Mouse (Mus musculus) cerebellum, adult 2 months (tissue): Measurements from ENCODE around the gene Med20.

Experiments
- CTCF ChIP-seq: fragments of 200-500 bp; IDR thresholded peaks from 2 replicates; pipeline ENCODE4 v1.5.1; 2011; ENCODE audit warnings: low read depth, mild to moderate bottlenecking, control low read depth, low read length, moderate library complexity, borderline replicate concordance; ENCODE audit not compliant: insufficient read depth
- POLR2A ChIP-seq: fragments of 200-500 bp; IDR thresholded peaks from 2 replicates; pipeline ENCODE4 v1.6.1; 2011; ENCODE audit warnings: low read length, control low read depth, borderline replicate concordance; ENCODE audit not compliant: insufficient read depth

DNA sequence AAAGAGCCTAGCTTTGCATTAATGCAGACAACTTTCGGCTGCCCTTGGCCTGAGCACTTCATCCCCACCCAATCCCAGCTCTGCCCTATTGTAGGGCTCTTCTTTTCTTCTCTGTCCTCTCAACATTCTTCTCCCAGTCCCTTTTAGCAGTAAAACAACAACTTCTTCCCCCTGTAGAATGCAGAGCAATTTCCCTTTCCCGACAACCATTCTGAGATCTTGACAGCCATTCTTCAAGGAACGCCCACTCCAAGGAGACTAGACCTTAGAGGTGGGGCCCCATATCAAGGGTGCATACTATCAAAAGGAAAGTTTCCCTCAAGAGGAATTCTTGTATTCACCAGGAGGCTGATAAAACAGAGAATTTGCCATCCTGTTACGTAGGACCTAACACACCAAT lies 37.6 kb downstream of the Med20 start:
- no peak for TF ChIP-seq POLR2A
- no peak for TF ChIP-seq CTCF
